Mouse (Mus musculus) limb, embryonic 14.5 days (tissue): ENCODE results near the gene Slc9a3. TPM values are rescaled to one million over a fixed set of nuclear protein-coding genes. Genes with fewer than 3 reads are reported as not detected.

Experiments
- ATAC-seq: fragments of 200-750 bp; cut with Nextera tagmentation; 2 replicates; pipeline ENCODE4 v1.8.0; 2017; ENCODE audit warnings: low read depth, moderate number of reproducible peaks, moderate TSS enrichment; ENCODE audit not compliant: low FRiP score
- DNase-seq: peaks from one replicate; pipeline ENCODE4 v3.0.0-alpha.2; 2015; ENCODE audit warnings: low spot score
- H3K27ac ChIP-seq: fragments of 300-500 bp; sonication (generic); replicated peaks from 2 replicates; pipeline ENCODE4 v1.5.1; 2014; ENCODE audit warnings: low read depth, mild to moderate bottlenecking, low read length, moderate library complexity, mixed read lengths
- H3K27me3 ChIP-seq: fragments of 300-500 bp; sonication (generic); 2 replicates; pipeline ENCODE4 v1.6.1; 2014; ENCODE audit warnings: low read length, mixed read lengths; ENCODE audit not compliant: control insufficient read depth, insufficient read depth
- H3K36me3 ChIP-seq: fragments of 300-500 bp; sonication (generic); 2 replicates; pipeline ENCODE4 v1.6.1; 2014; ENCODE audit warnings: mild to moderate bottlenecking, low read length, moderate library complexity, mixed read lengths; ENCODE audit not compliant: control insufficient read depth, insufficient read depth
- H3K4me1 ChIP-seq: fragments of 300-500 bp; sonication (generic); 2 replicates; pipeline ENCODE4 v1.6.1; 2014; ENCODE audit warnings: antibody characterized with exemption, low read length, mixed read lengths; ENCODE audit not compliant: control insufficient read depth, insufficient read depth
- H3K4me2 ChIP-seq: fragments of 300-500 bp; sonication (generic); replicated peaks from 2 replicates; pipeline ENCODE4 v1.6.1; 2014; ENCODE audit warnings: low read depth, mild to moderate bottlenecking, low read length, moderate library complexity; ENCODE audit not compliant: severe bottlenecking
- H3K4me3 ChIP-seq: fragments of 300-500 bp; sonication (generic); replicated peaks from 2 replicates; pipeline ENCODE4 v1.5.1; 2014; ENCODE audit warnings: low read length
- H3K9ac ChIP-seq: fragments of 300-500 bp; sonication (generic); 2 replicates; pipeline ENCODE4 v1.6.1; 2014; ENCODE audit warnings: mild to moderate bottlenecking, low read depth, low read length, moderate library complexity; ENCODE audit not compliant: severe bottlenecking
- H3K9me3 ChIP-seq: fragments of 300-500 bp; sonication (generic); 2 replicates; pipeline ENCODE4 v1.6.1; 2016; ENCODE audit warnings: low read length; ENCODE audit not compliant: control insufficient read depth
- POLR2A ChIP-seq: fragments of 200-500 bp; IDR thresholded peaks from 2 replicates; pipeline ENCODE4 v1.8.0; 2012; ENCODE audit warnings: inconsistent platforms, mild to moderate bottlenecking, moderate library complexity, borderline replicate concordance; ENCODE audit not compliant: insufficient read depth, insufficient read length; ENCODE audit errors: extremely low read depth
- WGBS: fragments of 180-500 bp; shearing (Covaris S2); extraction: QIAGEN DNeasy Blood & Tissue Kit; methylation state at CpG from one replicate; pipeline ENCODE4 v1.1.7; 2014; 5-methylcytosine and 5-hydroxymethylcytosine counted together
- polyA plus RNA-seq, 2 experiments: library from polyadenylated mRNA; depleted of rRNA in 1 of 2; stranded (reverse) in 1 of 2; unstranded in 1 of 2; fragments of >200 nt; fragmentation: Nextera tagmentation in 1 of 2; extraction: Ambion mirVana in 1 of 2; gene quantifications; 2 replicates each; pipeline versions ENCODE4 v1.2.1 to v1.2.3; 2012 to 2014

Gene Slc9a3
- polyA plus RNA-seq (2012; rRNA removed) (0.03 and 0.05 TPM in 2 replicates), polyA plus RNA-seq (2014; fragmentation: Nextera tagmentation; extraction: Ambion mirVana) (0.15 TPM in 1 of 2 replicates, not detected in the other)

GRCm38 (mm10) chr13:74121141-74121602 is at the start of gene Slc9a3:
Gene Slc9a3 (plus strand): TSS chr13:74121457.
- H3K9ac ChIP-seq = peak within 1 kb of the TSS; percentile 46
- H3K27me3 ChIP-seq = peaks cover 48% of the 10 kb centered on the region
- H3K4me3 ChIP-seq = peak within 1 kb of the TSS; percentile 35
- no peak for TF ChIP-seq POLR2A
- H3K27ac ChIP-seq = no peak within 1 kb of the TSS
- 3% methylated on average over 23 of the region's 35 CpGs for WGBS
- H3K9me3 ChIP-seq = no peaks in the 10 kb centered on the region
- DNase-seq (no peak), ATAC-seq (no peak)
- 0 out of 2 replicates have a peak, but pooled peaks cover 5% of the 10 kb centered on the region for H3K4me1 ChIP-seq
- peak within 1 kb of the TSS; percentile 72 for H3K4me2 ChIP-seq
- H3K36me3 ChIP-seq = no peaks in the 10 kb centered on the region

GRCm38 (mm10) chr13:74071714-74072113 is 49.5 kb upstream of the Slc9a3 start:
- ATAC-seq (no peak), DNase-seq (no peak)
- Histone ChIP-seq H3K27me3 (no peaks in the 10 kb centered on the region), H3K27ac (no peak overlapping the region), H3K9ac (no peak overlapping the region), H3K36me3 (no peaks in the 10 kb centered on the region), H3K9me3 (no peaks in the 10 kb centered on the region), H3K4me1 (no peaks in the 10 kb centered on the region), H3K4me3 (no peak overlapping the region), H3K4me2 (no peak overlapping the region)
- no peak for TF ChIP-seq POLR2A
- WGBS = 60% methylated on average over 3 of the region's 3 CpGs

GRCm38 (mm10) chr13:74073369-74073768 is 47.9 kb upstream of the Slc9a3 start:
- Histone ChIP-seq H3K4me2 (no peak overlapping the region), H3K9me3 (no peaks in the 10 kb centered on the region), H3K9ac (no peak overlapping the region), H3K27me3 (no peaks in the 10 kb centered on the region), H3K4me1 (no peaks in the 10 kb centered on the region), H3K36me3 (no peaks in the 10 kb centered on the region), H3K4me3 (no peak overlapping the region), H3K27ac (no peak overlapping the region)
- TF ChIP-seq POLR2A = no peak
- ATAC-seq = no peak
- WGBS = 87% methylated on average over 7 of the region's 7 CpGs
- DNase-seq = no peak

GRCm38 (mm10) chr13:74090265-74090664 is 31.0 kb upstream of the Slc9a3 start:
- Histone ChIP-seq H3K27ac (no peak overlapping the region), H3K36me3 (no peaks in the 10 kb centered on the region), H3K27me3 (no peaks in the 10 kb centered on the region), H3K4me2 (no peak overlapping the region), H3K4me1 (no peaks in the 10 kb centered on the region), H3K4me3 (no peak overlapping the region), H3K9me3 (no peaks in the 10 kb centered on the region), H3K9ac (no peak overlapping the region)
- no peak for TF ChIP-seq POLR2A
- WGBS = 69% methylated on average over 3 of the region's 3 CpGs
- DNase-seq (no peak), ATAC-seq (no peak)

- Histone ChIP-seq H3K27ac (no peak overlapping the region), H3K4me1 (no peaks in the 10 kb centered on the region), H3K9me3 (no peaks in the 10 kb centered on the region), H3K36me3 (no peaks in the 10 kb centered on the region), H3K27me3 (no peaks in the 10 kb centered on the region), H3K9ac (no peak overlapping the region), H3K4me2 (no peak overlapping the region), H3K4me3 (no peak overlapping the region)
- TF ChIP-seq POLR2A = no peak
- WGBS = 62% methylated on average over 2 of the region's 2 CpGs
- DNase-seq (no peak), ATAC-seq (no peak)
Observed at GRCm38 (mm10) chr13:74095936-74096335, 25.3 kb upstream of the Slc9a3 start.
